Mouse (Mus musculus) testis, adult 10 weeks (tissue): ENCODE measurements around the gene Flnc. TPM values are rescaled to one million over a fixed set of nuclear protein-coding genes. Genes with fewer than 3 reads are reported as not detected.

ENCODE experiments used
- polyA plus RNA-seq: library from polyadenylated mRNA; stranded (reverse); fragments of 350-450 nt; fragmentation: Illumina TruSeq; extraction: RNeasy Lipid Tissue Mini Kit (QIAGEN cat#74804); gene quantifications from one replicate; pipeline ENCODE4 v1.2.3, GENCODE M21; 2014; ENCODE audit warnings: low read depth, low replicate concordance

Flnc gene
- 0.04 TPM for polyA plus RNA-seq

DNA sequence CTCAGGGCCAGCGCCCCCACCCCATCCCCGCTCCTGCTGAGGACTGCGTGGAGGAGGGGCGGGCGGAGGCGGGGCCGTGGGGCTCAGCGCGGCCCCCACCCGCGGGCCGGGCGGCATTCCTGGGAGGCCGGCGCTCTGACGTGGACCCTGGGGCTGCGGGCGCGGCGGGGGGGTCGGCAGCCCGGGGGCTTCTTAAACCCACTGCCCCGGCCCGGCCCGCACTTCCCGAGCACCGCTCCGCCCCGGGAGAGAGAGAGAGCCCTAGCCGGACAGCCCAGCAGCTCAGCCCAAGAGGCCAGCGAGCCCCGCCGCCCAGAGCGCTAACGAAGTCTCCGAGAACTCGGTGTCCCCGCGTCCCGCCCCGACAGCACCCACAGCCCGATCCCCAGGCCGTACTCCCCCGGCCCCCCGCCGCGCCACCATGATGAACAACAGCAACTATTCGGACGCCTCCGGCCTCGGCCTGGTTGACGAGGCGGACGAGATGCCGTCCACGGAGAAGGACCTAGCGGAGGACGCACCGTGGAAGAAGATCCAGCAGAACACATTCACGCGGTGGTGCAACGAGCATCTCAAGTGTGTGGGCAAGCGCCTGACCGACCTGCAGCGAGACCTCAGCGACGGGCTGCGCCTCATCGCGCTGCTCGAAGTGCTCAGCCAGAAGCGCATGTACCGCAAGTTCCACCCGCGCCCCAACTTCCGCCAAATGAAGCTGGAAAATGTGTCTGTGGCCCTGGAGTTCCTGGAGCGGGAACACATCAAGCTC is at the start of gene Flnc:
Flnc (plus strand) TSS at position 219 of the 766 bp plus-strand sequence.

DNA sequence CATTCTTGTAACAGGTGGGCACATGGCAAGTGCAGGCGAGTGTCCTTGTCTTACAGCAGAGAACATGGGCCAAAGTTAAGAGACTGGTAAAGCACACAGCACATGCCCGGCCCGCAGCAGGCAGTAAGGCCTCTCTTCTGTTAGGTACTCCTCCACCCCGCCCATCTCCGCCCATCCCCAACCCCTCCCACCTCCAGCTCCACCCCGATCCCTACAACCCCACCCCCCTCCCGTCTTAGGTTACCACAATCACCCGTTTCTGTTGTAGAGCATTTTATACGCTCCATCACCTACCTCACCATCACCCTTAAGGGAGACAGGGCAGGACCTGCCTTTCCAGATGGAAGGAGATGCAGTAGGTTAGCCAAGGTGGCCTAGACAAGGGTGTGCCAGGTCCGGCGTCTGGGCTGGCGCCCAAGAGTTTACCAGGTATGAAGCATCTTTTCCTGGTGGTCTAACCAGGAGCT is 45.0 kb upstream of the Flnc start, which contains the start of gene Opn1sw:
Opn1sw (minus strand) TSS at position 417 of the 467 bp plus-strand sequence.

DNA sequence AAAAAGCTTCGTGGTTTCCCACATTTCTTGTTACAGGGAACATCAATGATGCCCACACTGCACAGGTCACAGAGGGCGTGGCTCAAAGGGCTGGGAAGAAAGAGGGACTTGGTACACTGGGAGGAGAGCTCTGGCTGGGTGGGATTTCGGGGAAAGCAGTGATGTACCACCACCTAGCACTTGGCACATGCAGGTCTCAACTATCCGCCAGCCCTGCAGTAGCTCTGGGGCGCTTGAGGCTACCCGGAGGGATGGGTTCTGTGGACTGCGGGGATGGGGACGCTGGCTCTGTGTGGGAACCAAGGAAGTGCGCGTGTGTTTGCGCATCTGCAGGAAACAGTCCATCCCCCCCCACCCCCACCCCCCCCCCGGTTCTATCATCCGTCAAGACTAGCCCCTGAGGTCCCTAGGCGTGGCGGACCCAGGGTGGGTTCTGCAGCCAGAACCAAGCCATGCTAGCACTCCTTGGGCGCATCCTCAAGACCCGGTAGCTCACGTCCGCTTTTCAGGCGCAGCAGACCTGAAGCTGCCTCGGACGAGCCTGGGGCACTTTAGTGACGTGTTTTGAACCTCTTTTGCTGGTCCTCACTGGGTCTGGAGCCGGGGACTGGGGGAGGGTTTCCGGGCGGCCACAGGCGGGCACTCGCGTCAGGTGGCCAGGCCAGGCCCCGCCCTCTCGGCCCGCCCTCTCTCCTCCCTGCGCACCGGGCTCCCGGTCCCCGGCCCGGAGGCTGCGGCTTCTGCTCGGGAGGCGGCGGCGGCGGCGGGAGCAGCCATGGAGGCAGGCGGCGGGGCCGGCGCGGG is 36.9 kb upstream of the Flnc start, which contains the start of gene Ccdc136:
Ccdc136 (plus strand) TSS at position 400 of the 804 bp plus-strand sequence.

DNA sequence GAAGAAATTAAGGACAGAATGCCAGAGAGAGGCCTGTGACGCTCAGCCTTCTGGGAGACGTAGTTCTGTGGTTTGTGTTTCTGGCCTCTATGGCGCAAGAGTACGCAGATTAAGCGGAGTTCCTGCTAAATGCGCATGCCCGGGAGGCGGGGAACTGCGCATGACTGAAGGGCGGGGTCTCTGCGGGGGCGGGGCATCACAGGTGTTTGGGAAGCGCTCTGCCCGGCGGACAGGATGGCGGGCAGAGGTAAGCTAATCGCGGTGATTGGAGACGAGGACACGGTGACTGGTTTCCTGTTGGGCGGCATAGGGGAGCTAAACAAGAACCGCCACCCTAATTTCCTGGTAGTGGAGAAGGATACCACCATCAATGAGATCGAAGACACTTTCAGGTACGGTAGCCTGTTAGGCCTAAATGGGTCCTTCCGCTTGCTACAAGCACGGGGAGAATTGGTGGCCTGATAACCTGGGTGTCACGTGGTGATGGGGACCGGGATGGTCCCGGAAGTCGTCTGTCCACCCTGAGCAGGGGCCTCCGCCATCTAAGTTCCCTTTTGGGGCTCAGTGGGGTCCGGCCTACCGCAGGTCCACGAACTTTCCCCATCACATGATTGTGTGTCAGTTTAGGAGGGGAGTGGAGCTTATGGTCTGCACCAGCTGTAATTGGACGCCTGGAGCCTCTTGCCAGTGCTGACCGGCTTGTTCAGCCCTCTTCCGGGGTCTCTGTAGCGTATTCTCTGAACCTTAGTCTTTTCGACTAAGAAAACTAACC is 34.7 kb downstream of the Flnc start, which contains the start of gene Atp6v1f:
Atp6v1f (plus strand) TSS at position 136 of the 772 bp plus-strand sequence.

DNA sequence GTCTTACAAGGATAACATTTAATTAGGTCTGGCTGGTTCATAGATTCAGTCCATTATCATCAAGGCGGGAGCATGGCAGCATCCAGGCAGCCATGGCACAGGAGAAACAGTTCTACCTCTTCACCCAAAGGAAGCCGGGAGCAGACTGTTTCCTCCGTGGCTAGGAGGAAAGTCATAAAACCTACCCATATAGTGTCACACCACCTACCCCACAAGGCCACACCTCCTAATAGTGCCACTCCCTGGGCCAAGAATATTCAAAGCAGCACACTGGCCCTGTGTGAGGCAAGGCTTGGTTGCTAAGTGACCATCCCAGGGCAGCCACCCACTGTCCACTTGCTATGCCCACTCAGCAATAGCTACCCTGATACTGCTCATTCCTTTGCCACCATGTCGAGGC is 38.1 kb downstream of the Flnc start, which contains the start of gene Atp6v1fnb:
Atp6v1fnb (plus strand) TSS at position 301 of the 400 bp plus-strand sequence.

DNA sequence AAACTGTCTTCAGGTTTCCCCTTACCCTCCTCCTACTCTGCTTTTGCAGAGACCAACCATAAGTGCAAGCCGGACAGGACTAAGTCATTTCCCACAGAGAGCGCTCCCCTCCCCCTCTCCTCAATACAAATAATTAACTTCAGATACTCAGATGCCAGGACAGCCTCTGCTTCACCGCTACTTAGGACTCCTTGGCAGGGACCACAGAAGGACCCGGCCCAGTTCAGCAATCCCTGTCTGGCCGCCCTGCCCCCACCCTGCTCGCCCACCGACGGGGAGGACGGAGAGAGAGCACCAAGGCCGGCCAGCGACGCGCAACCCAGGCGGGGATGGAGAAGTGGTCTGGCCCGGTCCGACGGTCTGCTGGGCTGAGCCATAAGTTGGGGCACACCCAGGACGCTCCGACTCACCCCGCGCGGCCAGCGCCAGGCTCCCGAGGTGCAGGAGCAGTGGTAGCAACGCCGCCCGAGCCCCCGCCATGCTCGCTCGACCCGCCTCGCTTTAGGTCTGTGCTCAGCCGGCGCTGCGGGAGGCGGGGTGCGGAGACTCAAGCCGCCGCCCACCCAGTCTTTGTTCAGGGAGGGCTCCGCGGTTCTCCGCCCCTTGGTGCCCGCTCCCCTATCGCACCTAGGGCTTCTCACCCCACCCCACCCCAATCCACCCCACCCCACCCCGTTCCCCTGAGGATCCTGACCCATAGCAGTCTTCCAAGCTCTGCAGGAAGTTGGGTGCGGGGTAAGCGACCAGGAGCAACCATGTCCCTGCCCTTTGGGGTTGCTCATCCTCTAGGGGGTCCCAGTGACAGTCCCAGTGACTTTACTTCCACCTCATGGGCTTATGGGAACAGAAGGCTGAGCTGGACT is 74.6 kb downstream of the Flnc start, which contains the start of gene Kcp:
Kcp (minus strand) TSS at position 506 of the 863 bp plus-strand sequence.

Other genes starting within 250 kb of the Flnc start
- 0.84 TPM for gene Impdh1, start 216.9 kb upstream of the Flnc start, polyA plus RNA-seq
- gene Hilpda, start 160.8 kb upstream of the Flnc start, polyA plus RNA-seq: 20.7 TPM
- gene Fam71f2, start 153.7 kb upstream of the Flnc start, polyA plus RNA-seq: 194 TPM
- 113 TPM for gene Fam71f1, start 114.1 kb upstream of the Flnc start, polyA plus RNA-seq
- 59.0 TPM for gene Calu, start 85.2 kb upstream of the Flnc start, polyA plus RNA-seq
- gene Opn1sw, start 44.8 kb upstream of the Flnc start, polyA plus RNA-seq: not detected
- 542 TPM for gene Ccdc136, start 36.9 kb upstream of the Flnc start, polyA plus RNA-seq
- gene Atp6v1f, start 34.5 kb downstream of the Flnc start, polyA plus RNA-seq: 47.0 TPM
- gene Atp6v1fnb, start 38.2 kb downstream of the Flnc start, polyA plus RNA-seq: 1.3 TPM
- gene Kcp, start 74.7 kb downstream of the Flnc start, polyA plus RNA-seq: not detected
- 0.18 TPM for gene Irf5, start 93.4 kb downstream of the Flnc start, polyA plus RNA-seq
- 50.4 TPM for gene Tnpo3, start 176.6 kb downstream of the Flnc start, polyA plus RNA-seq